Mouse (Mus musculus): Measurements from ENCODE around the gene Defa35. TPM values are rescaled to one million over a fixed set of nuclear protein-coding genes. Genes with fewer than 3 reads are reported as not detected.

Gene Defa35
- not detected for polyA plus RNA-seq (2017; shearing (Covaris generic))

GRCm38 (mm10) chr8:21064738-21065137 lies at the start of gene Defa35:
TSS of gene Defa35 (plus strand) at chr8:21065038.

GRCm38 (mm10) chr8:21025245-21025644 lies 39.6 kb upstream of the Defa35 start, which contains the start of gene Defa21:
TSS of gene Defa21 (plus strand) at chr8:21025545.

GRCm38 (mm10) chr8:21054747-21055146 lies 10.1 kb upstream of the Defa35 start, which contains the start of gene Defa23:
TSS of gene Defa23 (plus strand) at chr8:21055047.

GRCm38 (mm10) chr8:21084142-21084541 lies 19.3 kb downstream of the Defa35 start, which contains the start of gene Defa25:
TSS of gene Defa25 (plus strand) at chr8:21084442.

GRCm38 (mm10) chr8:21095950-21096349 lies 31.1 kb downstream of the Defa35 start, which contains the start of gene Gm14851:
TSS of gene Gm14851 (minus strand) at chr8:21096050.

Other genes starting within 250 kb of the Defa35 start
- gene Defb33, start 172.4 kb upstream of the Defa35 start, polyA plus RNA-seq (2017; shearing (Covaris generic)), result not detected
- gene Gm15056, start 162.4 kb upstream of the Defa35 start, polyA plus RNA-seq (2017; shearing (Covaris generic)), result not detected
- gene Gm6040, start 143.0 kb upstream of the Defa35 start, polyA plus RNA-seq (2017; shearing (Covaris generic)), result not detected
- not detected for gene AY761185, start 120.3 kb upstream of the Defa35 start, polyA plus RNA-seq (2017; shearing (Covaris generic))
- not detected for gene Defa21, start 39.5 kb upstream of the Defa35 start, polyA plus RNA-seq (2017; shearing (Covaris generic))
- not detected for gene Defa23, start 10.0 kb upstream of the Defa35 start, polyA plus RNA-seq (2017; shearing (Covaris generic))
- not detected for gene Defa25, start 19.4 kb downstream of the Defa35 start, polyA plus RNA-seq (2017; shearing (Covaris generic))
- gene Gm14851, start 31.0 kb downstream of the Defa35 start, polyA plus RNA-seq (2017; shearing (Covaris generic)), result not detected
- not detected for gene Defa30, start 69.6 kb downstream of the Defa35 start, polyA plus RNA-seq (2017; shearing (Covaris generic))
- not detected for gene Defa22, start 97.2 kb downstream of the Defa35 start, polyA plus RNA-seq (2017; shearing (Covaris generic))
- gene Defa31, start 126.6 kb downstream of the Defa35 start, polyA plus RNA-seq (2017; shearing (Covaris generic)), result not detected
- not detected for gene Gm15293, start 136.5 kb downstream of the Defa35 start, polyA plus RNA-seq (2017; shearing (Covaris generic))
- gene Gm15292, start 184.7 kb downstream of the Defa35 start, polyA plus RNA-seq (2017; shearing (Covaris generic)), result not detected

All from CD4-positive, CD25-positive, alpha-beta regulatory T cell, adult 9 weeks (primary cell).